Mouse (Mus musculus) ES-Bruce4 (cell line): Measurements from ENCODE around the gene Pcx.

Experiments used
- CTCF ChIP-seq: IDR thresholded peaks from one replicate; pipeline ENCODE4 v1.8.1; 2011; ENCODE audit warnings: low read depth, low read length
- EP300 ChIP-seq: IDR thresholded peaks from 2 replicates; pipeline ENCODE4 v1.6.1; 2011; ENCODE audit warnings: low read depth, low read length; ENCODE audit not compliant: insufficient read depth
- POLR2A ChIP-seq: IDR thresholded peaks from one replicate; pipeline ENCODE4 v1.8.1; 2011; ENCODE audit warnings: low read length; ENCODE audit not compliant: insufficient read depth

DNA sequence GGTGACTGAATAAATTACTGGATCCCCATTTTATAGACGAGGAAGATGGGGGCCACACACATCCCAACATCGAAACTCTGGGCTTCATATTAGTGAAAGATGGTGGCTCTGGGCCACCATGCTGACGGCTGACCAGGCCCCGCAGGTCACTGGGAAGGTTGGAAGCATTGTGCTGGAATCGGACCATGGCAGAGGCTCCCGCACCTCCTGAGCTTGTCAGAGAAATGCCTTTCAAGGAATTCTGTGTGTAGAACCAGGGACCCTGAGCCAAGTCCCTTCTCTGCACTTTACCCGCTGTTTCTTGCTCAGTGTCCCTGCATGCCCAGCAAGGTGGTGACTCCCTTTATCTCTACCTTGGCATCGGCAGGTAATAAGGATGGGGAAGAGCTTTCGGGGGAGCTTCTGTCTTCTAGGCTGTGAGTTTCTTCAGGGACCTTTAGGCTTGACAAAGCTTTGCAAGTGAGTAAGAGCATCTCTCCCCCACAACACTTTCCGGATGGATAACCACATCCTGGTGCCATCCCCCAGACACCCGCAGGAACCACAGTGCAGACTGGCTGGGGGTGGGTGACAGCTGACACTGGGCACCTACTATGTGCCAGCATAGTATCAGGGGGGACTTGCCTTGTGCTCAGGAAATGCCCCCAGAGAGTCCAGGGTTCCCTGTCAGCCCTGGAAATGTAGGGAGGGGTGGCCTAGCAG is 34.9 kb upstream of the Pcx start:
- TF ChIP-seq EP300 (no peak), POLR2A (no peak), CTCF (no peak)
